Mouse (Mus musculus) intestine, embryonic 15.5 days (tissue): ENCODE results near the gene 9930022D16Rik. TPM values are rescaled to one million over a fixed set of nuclear protein-coding genes. Genes with fewer than 3 reads are reported as not detected.

ENCODE experiments used
- ATAC-seq: fragments of 200-750 bp; cut with Nextera tagmentation; 2 replicates; pipeline ENCODE4 v1.8.0; 2017; ENCODE audit warnings: moderate TSS enrichment, moderate library complexity
- H3K27ac ChIP-seq: fragments of 300-500 bp; sonication (generic); 2 replicates; pipeline ENCODE4 v1.5.1; 2015; ENCODE audit warnings: mild to moderate bottlenecking, inconsistent platforms
- H3K27me3 ChIP-seq: fragments of 300-500 bp; sonication (generic); replicated peaks from 2 replicates; pipeline ENCODE4 v1.6.1; 2015; ENCODE audit warnings: inconsistent platforms
- H3K36me3 ChIP-seq: fragments of 300-500 bp; sonication (generic); 2 replicates; pipeline ENCODE4 v1.6.1; 2015; ENCODE audit warnings: inconsistent platforms
- H3K4me1 ChIP-seq: fragments of 300-500 bp; sonication (generic); replicated peaks from 2 replicates; pipeline ENCODE4 v1.6.1; 2015; ENCODE audit warnings: inconsistent platforms
- H3K4me2 ChIP-seq: fragments of 300-500 bp; sonication (generic); replicated peaks from 2 replicates; pipeline ENCODE4 v1.6.1; 2015; ENCODE audit warnings: mild to moderate bottlenecking, inconsistent platforms
- H3K4me3 ChIP-seq: fragments of 300-500 bp; sonication (generic); replicated peaks from 2 replicates; pipeline ENCODE4 v1.5.1; 2015; ENCODE audit warnings: inconsistent platforms
- H3K9ac ChIP-seq: fragments of 300-500 bp; sonication (generic); 2 replicates; pipeline ENCODE4 v1.6.1; 2015; ENCODE audit warnings: inconsistent platforms
- H3K9me3 ChIP-seq: fragments of 300-500 bp; sonication (generic); 2 replicates; pipeline ENCODE4 v1.6.1; 2016; ENCODE audit warnings: inconsistent platforms
- WGBS: fragments of 180-500 bp; shearing (Covaris S2); methylation state at CpG from one replicate; pipeline ENCODE4 v1.1.7; 2015; 5-methylcytosine and 5-hydroxymethylcytosine counted together
- polyA plus RNA-seq: library from polyadenylated mRNA; unstranded; fragments of >200 nt; fragmentation: Nextera tagmentation; extraction: Ambion mirVana; gene quantifications from 2 replicates; pipeline ENCODE4 v1.2.1, GENCODE M21; 2015

9930022D16Rik gene
- polyA plus RNA-seq, 1 experiment from 2014 or later: not detected

GRCm38 (mm10) chr11:109466987-109467386, 53.3 kb downstream of the 9930022D16Rik start:
- Histone ChIP-seq H3K36me3 (no peaks in the 10 kb centered on the region), H3K27me3 (no peaks in the 10 kb centered on the region), H3K4me2 (no peak overlapping the region), H3K9ac (no peak overlapping the region), H3K9me3 (no peaks in the 10 kb centered on the region), H3K27ac (no peak overlapping the region), H3K4me3 (no peak overlapping the region), H3K4me1 (peaks cover 5% of the 10 kb centered on the region; the same call in 1 of the 2 replicates)
- no peak for ATAC-seq
- 55% methylated on average over 8 of the region's 8 CpGs for whole genome bisulfite sequencing

- Histone ChIP-seq H3K4me1 (peaks cover 5% of the 10 kb centered on the region; the same call in 1 of the 2 replicates), H3K4me3 (no peak overlapping the region), H3K9me3 (no peaks in the 10 kb centered on the region), H3K4me2 (no peak overlapping the region), H3K27me3 (no peaks in the 10 kb centered on the region), H3K27ac (no peak overlapping the region), H3K9ac (no peak overlapping the region), H3K36me3 (no peaks in the 10 kb centered on the region)
- ATAC-seq: no peak
- 76% methylated on average over 5 of the region's 5 CpGs for WGBS
Measured at GRCm38 (mm10) chr11:109468133-109468532, 54.4 kb downstream of the 9930022D16Rik start.

Other genes starting within 250 kb of the 9930022D16Rik start
- gene Rgs9, start 115.8 kb upstream of the 9930022D16Rik start, polyA plus RNA-seq: 3.6 and 4.2 TPM in 2 replicates
- 32.2 and 32.7 TPM in 2 replicates for gene Gna13, start 51.1 kb upstream of the 9930022D16Rik start, polyA plus RNA-seq
- 38.4 and 38.9 TPM in 2 replicates for gene Amz2, start 12.0 kb downstream of the 9930022D16Rik start, polyA plus RNA-seq
- gene Arsg, start 59.5 kb downstream of the 9930022D16Rik start, polyA plus RNA-seq: 3.3 and 3.6 TPM in 2 replicates
- gene Slc16a6, start 59.7 kb downstream of the 9930022D16Rik start, polyA plus RNA-seq: 15.4 and 16.6 TPM in 2 replicates
- gene Wipi1, start 198.1 kb downstream of the 9930022D16Rik start, polyA plus RNA-seq: 27.4 and 30.4 TPM in 2 replicates
- 270 and 286 TPM in 2 replicates for gene Prkar1a, start 235.5 kb downstream of the 9930022D16Rik start, polyA plus RNA-seq